Mouse (Mus musculus): Measurements from ENCODE around the gene Snx27. TPM values are rescaled to one million over a fixed set of nuclear protein-coding genes. Genes with fewer than 3 reads are reported as not detected.

Snx27 gene
- polyA plus RNA-seq, 2 experiments = 24.3 to 37.2 TPM

DNA sequence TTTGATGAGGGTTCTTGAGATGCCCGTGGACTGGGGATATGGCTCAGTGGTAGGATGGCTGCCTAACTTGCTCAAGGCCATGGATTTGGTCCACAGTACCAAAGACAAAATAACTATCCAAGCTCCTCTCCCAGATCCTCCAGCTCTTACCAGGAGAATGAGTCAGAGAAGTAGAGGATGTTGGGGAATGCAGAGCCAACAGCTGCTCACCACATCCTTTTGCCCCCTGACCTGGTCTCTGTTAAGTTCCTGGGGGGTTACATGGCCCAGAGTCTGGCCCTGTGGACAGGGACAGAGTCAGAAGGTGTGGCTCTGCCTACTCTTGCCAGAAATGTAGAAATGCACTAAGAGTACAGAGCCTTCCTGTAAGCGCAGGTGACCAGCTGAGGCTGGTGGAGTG lies 122.7 kb downstream of the Snx27 start:
- ATAC-seq (ENCODE audit: low FRiP score, low read depth) (no peak), DNase-seq (ENCODE audit: low spot score) (no peak)
- H3K27me3 ChIP-seq (ENCODE audit: control insufficient read depth, insufficient read depth, low read length) = 0 out of 2 replicates have a peak, but pooled peaks cover 7% of the 10 kb centered on the region
- no peak overlapping the region for H3K27ac ChIP-seq (replicated peaks; ENCODE audit: low read depth, low read length)
- H3K4me3 ChIP-seq (replicated peaks; ENCODE audit: low read length) = no peak overlapping the region
- H3K4me2 ChIP-seq (replicated peaks; ENCODE audit: low read depth, low read length, severe bottlenecking) = no peak overlapping the region
- H3K4me1 ChIP-seq (ENCODE audit: control insufficient read depth, insufficient read depth, low read length) = no peaks in the 10 kb centered on the region
- no peaks in the 10 kb centered on the region for H3K9me3 ChIP-seq (ENCODE audit: control insufficient read depth, low read length)
- no peak for TF ChIP-seq POLR2A (IDR thresholded peaks at IDR 0.05; ENCODE audit: borderline replicate concordance, extremely low read depth, insufficient read depth, insufficient read length)
- 79% methylated on average over 2 of the region's 2 CpGs for WGBS
- no peaks in the 10 kb centered on the region for H3K36me3 ChIP-seq (ENCODE audit: control insufficient read depth, insufficient read depth, low read length)
- no peak overlapping the region for H3K9ac ChIP-seq (ENCODE audit: low read depth, low read length, severe bottlenecking)

DNA sequence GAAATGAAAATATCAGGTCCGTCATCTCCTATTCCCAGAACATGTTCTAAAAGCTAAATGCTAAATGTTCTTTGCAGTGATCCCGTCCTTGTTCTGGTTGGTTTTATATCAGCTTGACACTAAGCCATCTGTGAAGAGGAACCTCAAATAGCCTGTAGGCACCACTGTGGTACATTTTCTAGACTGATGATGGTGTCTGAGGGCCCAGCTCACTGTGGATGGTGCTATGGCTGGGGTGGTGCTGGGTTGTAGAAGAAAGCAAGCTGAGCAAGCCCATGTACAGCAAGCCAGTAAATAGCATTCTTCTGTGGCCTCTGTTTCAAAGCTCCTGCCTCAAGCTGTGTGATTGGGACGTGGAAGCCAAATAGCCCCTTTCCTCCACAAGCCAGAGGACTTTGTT lies 125.5 kb downstream of the Snx27 start:
- Histone ChIP-seq H3K9me3 (ENCODE audit: control insufficient read depth, low read length) (no peaks in the 10 kb centered on the region), H3K4me3 (replicated peaks; ENCODE audit: low read length) (peak overlapping the region; percentile 36; the same call in 1 of the 2 replicates), H3K9ac (ENCODE audit: low read depth, low read length, severe bottlenecking) (no peak overlapping the region), H3K36me3 (ENCODE audit: control insufficient read depth, insufficient read depth, low read length) (no peaks in the 10 kb centered on the region), H3K27me3 (ENCODE audit: control insufficient read depth, insufficient read depth, low read length) (0 out of 2 replicates have a peak, but pooled peaks cover 7% of the 10 kb centered on the region), H3K4me2 (replicated peaks; ENCODE audit: low read depth, low read length, severe bottlenecking) (peak overlapping the region; percentile 50; the same call in 1 of the 2 replicates), H3K27ac (replicated peaks; ENCODE audit: low read depth, low read length) (no peak overlapping the region), H3K4me1 (ENCODE audit: control insufficient read depth, insufficient read depth, low read length) (no peaks in the 10 kb centered on the region)
- WGBS = 66% methylated on average over 3 of the region's 3 CpGs
- ATAC-seq (ENCODE audit: low FRiP score, low read depth) = no peak
- DNase-seq (ENCODE audit: low spot score) = no peak
- no peak for TF ChIP-seq POLR2A (IDR thresholded peaks at IDR 0.05; ENCODE audit: borderline replicate concordance, extremely low read depth, insufficient read depth, insufficient read length)

DNA sequence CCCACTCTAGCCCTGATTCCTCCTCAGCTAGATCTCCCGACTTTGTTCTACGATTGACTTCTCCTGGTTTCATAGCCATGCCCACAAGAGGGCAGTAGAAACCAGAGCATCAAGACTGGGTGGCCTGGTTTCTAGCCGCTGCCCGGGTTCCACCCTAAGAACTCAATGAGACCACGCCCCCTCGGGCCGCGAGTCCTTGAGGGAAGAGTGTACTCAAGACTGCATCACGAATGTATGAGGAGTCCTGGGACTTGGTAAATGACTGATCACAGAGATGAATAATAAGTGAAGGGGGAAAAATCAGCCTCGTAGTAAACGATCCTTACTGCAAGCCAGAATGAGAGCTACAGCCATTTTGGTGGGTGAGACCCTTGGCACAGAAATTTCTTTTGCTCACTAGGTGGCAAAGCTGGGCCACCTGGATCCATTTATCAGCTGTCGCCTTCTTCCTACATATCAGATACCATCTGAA lies 126.0 kb downstream of the Snx27 start:
- ATAC-seq (ENCODE audit: low FRiP score, low read depth) (peak; percentile 91), DNase-seq (ENCODE audit: low spot score) (peak; percentile 96)
- TF ChIP-seq POLR2A (IDR thresholded peaks at IDR 0.05; ENCODE audit: borderline replicate concordance, extremely low read depth, insufficient read depth, insufficient read length) = no peak
- Histone ChIP-seq H3K4me1 (ENCODE audit: control insufficient read depth, insufficient read depth, low read length) (no peaks in the 10 kb centered on the region), H3K36me3 (ENCODE audit: control insufficient read depth, insufficient read depth, low read length) (no peaks in the 10 kb centered on the region), H3K9ac (ENCODE audit: low read depth, low read length, severe bottlenecking) (no peak overlapping the region), H3K27me3 (ENCODE audit: control insufficient read depth, insufficient read depth, low read length) (0 out of 2 replicates have a peak, but pooled peaks cover 7% of the 10 kb centered on the region), H3K27ac (replicated peaks; ENCODE audit: low read depth, low read length) (no peak overlapping the region), H3K4me2 (replicated peaks; ENCODE audit: low read depth, low read length, severe bottlenecking) (peak overlapping the region; percentile 50), H3K9me3 (ENCODE audit: control insufficient read depth, low read length) (no peaks in the 10 kb centered on the region), H3K4me3 (replicated peaks; ENCODE audit: low read length) (peak overlapping the region; percentile 36)
- 2% methylated on average over 12 of the region's 12 CpGs for WGBS

DNA sequence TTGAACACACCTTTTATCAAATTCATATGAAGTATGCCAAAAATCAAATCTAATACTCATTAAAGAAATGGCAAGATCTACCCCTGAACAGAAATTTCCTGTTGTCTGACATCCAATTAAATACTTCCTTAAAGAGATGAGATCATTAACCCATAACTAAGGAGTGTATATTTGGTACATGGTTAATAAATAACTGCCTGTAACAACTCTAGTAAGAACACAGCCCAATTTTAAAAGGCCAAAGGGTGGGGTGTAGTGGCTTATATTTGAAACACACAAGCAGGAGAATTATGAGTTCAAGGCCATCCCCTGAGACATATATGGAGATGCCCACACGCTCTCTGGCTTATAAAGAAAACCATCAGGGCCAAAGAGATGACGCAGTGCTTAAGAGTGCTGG lies 133.1 kb downstream of the Snx27 start:
- no peak for DNase-seq (ENCODE audit: low spot score)
- no peak for ATAC-seq (ENCODE audit: low FRiP score, low read depth)
- H3K36me3 ChIP-seq (ENCODE audit: control insufficient read depth, insufficient read depth, low read length) = peaks cover 40% of the 10 kb centered on the region
- no peaks in the 10 kb centered on the region for H3K27me3 ChIP-seq (ENCODE audit: control insufficient read depth, insufficient read depth, low read length)
- WGBS = 84% methylated on average over 2 of the region's 2 CpGs
- peaks cover 1% of the 10 kb centered on the region; the same call in 1 of the 2 replicates for H3K4me1 ChIP-seq (ENCODE audit: control insufficient read depth, insufficient read depth, low read length)
- no peak overlapping the region for H3K4me3 ChIP-seq (replicated peaks; ENCODE audit: low read length)
- TF ChIP-seq POLR2A (IDR thresholded peaks at IDR 0.05; ENCODE audit: borderline replicate concordance, extremely low read depth, insufficient read depth, insufficient read length) = no peak
- H3K27ac ChIP-seq (replicated peaks; ENCODE audit: low read depth, low read length) = no peak overlapping the region
- no peaks in the 10 kb centered on the region for H3K9me3 ChIP-seq (ENCODE audit: control insufficient read depth, low read length)
- no peak overlapping the region for H3K9ac ChIP-seq (ENCODE audit: low read depth, low read length, severe bottlenecking)
- H3K4me2 ChIP-seq (replicated peaks; ENCODE audit: low read depth, low read length, severe bottlenecking) = no peak overlapping the region

Other genes starting within 250 kb of the Snx27 start
- 10.5 and 17.8 TPM in 2 replicates for gene Them5, start 240.6 kb downstream of the Snx27 start, polyA plus RNA-seq (2012; rRNA removed)
- gene Them5, start 240.6 kb downstream of the Snx27 start, polyA plus RNA-seq (2014; fragmentation: Nextera tagmentation; extraction: Ambion mirVana) = 49.3 and 73.5 TPM in 2 replicates
- gene C2cd4d, start 220.3 kb downstream of the Snx27 start, polyA plus RNA-seq (2012; rRNA removed) = 1.3 and 2.2 TPM in 2 replicates
- 4.4 and 5.0 TPM in 2 replicates for gene C2cd4d, start 220.3 kb downstream of the Snx27 start, polyA plus RNA-seq (2014; fragmentation: Nextera tagmentation; extraction: Ambion mirVana)
- 2.3 and 3.0 TPM in 2 replicates for gene Rorc, start 209.9 kb downstream of the Snx27 start, polyA plus RNA-seq (2012; rRNA removed)
- gene Rorc, start 209.9 kb downstream of the Snx27 start, polyA plus RNA-seq (2014; fragmentation: Nextera tagmentation; extraction: Ambion mirVana) = 2.2 and 2.3 TPM in 2 replicates
- gene Lingo4, start 184.2 kb downstream of the Snx27 start, polyA plus RNA-seq (2012; rRNA removed) = 0.06 and 0.08 TPM in 2 replicates
- not detected in 2 replicates for gene Lingo4, start 184.2 kb downstream of the Snx27 start, polyA plus RNA-seq (2014; fragmentation: Nextera tagmentation; extraction: Ambion mirVana)
- 1.5 and 2.8 TPM in 2 replicates for gene Tdrkh, start 169.4 kb downstream of the Snx27 start, polyA plus RNA-seq (2012; rRNA removed)
- 7.4 and 8.3 TPM in 2 replicates for gene Tdrkh, start 169.4 kb downstream of the Snx27 start, polyA plus RNA-seq (2014; fragmentation: Nextera tagmentation; extraction: Ambion mirVana)
- gene Mrpl9, start 139.4 kb downstream of the Snx27 start, polyA plus RNA-seq (2012; rRNA removed) = 51.7 and 55.9 TPM in 2 replicates
- 52.8 and 63.4 TPM in 2 replicates for gene Mrpl9, start 139.4 kb downstream of the Snx27 start, polyA plus RNA-seq (2014; fragmentation: Nextera tagmentation; extraction: Ambion mirVana)
- 0.30 and 0.31 TPM in 2 replicates for gene Oaz3, start 138.8 kb downstream of the Snx27 start, polyA plus RNA-seq (2012; rRNA removed)
- 0.26 TPM in 1 of 2 replicates, not detected in the other for gene Oaz3, start 138.8 kb downstream of the Snx27 start, polyA plus RNA-seq (2014; fragmentation: Nextera tagmentation; extraction: Ambion mirVana)
- 1.7 and 2.4 TPM in 2 replicates for gene Celf3, start 104.4 kb downstream of the Snx27 start, polyA plus RNA-seq (2012; rRNA removed)
- 0.25 and 0.90 TPM in 2 replicates for gene Celf3, start 104.4 kb downstream of the Snx27 start, polyA plus RNA-seq (2014; fragmentation: Nextera tagmentation; extraction: Ambion mirVana)
- 1.4 and 2.1 TPM in 2 replicates for gene Riiad1, start 102.4 kb downstream of the Snx27 start, polyA plus RNA-seq (2012; rRNA removed)
- gene Riiad1, start 102.4 kb downstream of the Snx27 start, polyA plus RNA-seq (2014; fragmentation: Nextera tagmentation; extraction: Ambion mirVana) = 3.6 and 3.8 TPM in 2 replicates
- not detected in 2 replicates for gene Gm10972, start 60.4 kb upstream of the Snx27 start, polyA plus RNA-seq (2012; rRNA removed)
- gene Gm10972, start 60.4 kb upstream of the Snx27 start, polyA plus RNA-seq (2014; fragmentation: Nextera tagmentation; extraction: Ambion mirVana) = not detected in 2 replicates
- gene Tuft1, start 76.2 kb upstream of the Snx27 start, polyA plus RNA-seq (2012; rRNA removed) = 9.8 and 11.9 TPM in 2 replicates
- gene Tuft1, start 76.2 kb upstream of the Snx27 start, polyA plus RNA-seq (2014; fragmentation: Nextera tagmentation; extraction: Ambion mirVana) = 16.6 and 19.1 TPM in 2 replicates
- 1.2 and 1.7 TPM in 2 replicates for gene Selenbp2, start 110.8 kb upstream of the Snx27 start, polyA plus RNA-seq (2012; rRNA removed)
- gene Selenbp2, start 110.8 kb upstream of the Snx27 start, polyA plus RNA-seq (2014; fragmentation: Nextera tagmentation; extraction: Ambion mirVana) = 0.47 and 0.57 TPM in 2 replicates
- 3.4 and 4.6 TPM in 2 replicates for gene Cgn, start 203.8 kb upstream of the Snx27 start, polyA plus RNA-seq (2012; rRNA removed)
- 7.5 and 8.0 TPM in 2 replicates for gene Cgn, start 203.8 kb upstream of the Snx27 start, polyA plus RNA-seq (2014; fragmentation: Nextera tagmentation; extraction: Ambion mirVana)

Data from limb, embryonic 14.5 days (tissue).